8 mouse cellular contexts compared by ENCODE assay signal in genomic region chr15:99772277-99772880, GRCm38 (mm10). TPM values are rescaled to one million over a fixed set of nuclear protein-coding genes. Genes with fewer than 3 reads are reported as not detected.
DNase-seq lines count a peak whose midpoint lies in the region; ATAC-seq and TF ChIP-seq lines count a peak whose summit lies in the region.

No protein-coding gene starts in this region.

- peak; percentile 94 for DNase-seq in NIH3T3 (ENCODE audit: low read depth)
- DNase-seq in cerebellum, postnatal 10 days = peak; percentile 83 to 91
- DNase-seq in frontal cortex, adult 2 months (ENCODE audit: extremely low spot score in 1 of 2, low spot score in 1 of 2) = peak; percentile 50 to 79
- peak; percentile 83 for DNase-seq in hindbrain, embryonic 11.5 days (ENCODE audit: low spot score)
- DNase-seq in layer of hippocampus, postnatal 10 days (ENCODE audit: low spot score in 2 of 2) = peak; percentile 79 to 84
- peak; percentile 96 for DNase-seq in lung, postnatal 0 days (ENCODE audit: low spot score)
- peak; percentile 70 for DNase-seq in ovary, postnatal 10 days (ENCODE audit: low spot score)
- DNase-seq in thymus, postnatal 0 days (ENCODE audit: low spot score) = peak; percentile 81

- H3K4me2 ChIP-seq in hindbrain, embryonic 11.5 days (replicated peaks; ENCODE audit: low read depth, low read length) = peak overlapping the region; percentile 92
- H3K4me2 ChIP-seq in lung, postnatal 0 days (replicated peaks; ENCODE audit: low read depth, low read length) = peak overlapping the region; percentile 85

- H3K4me1 ChIP-seq in hindbrain, embryonic 11.5 days (replicated peaks; ENCODE audit: control insufficient read depth, insufficient read depth, low read length) = no peaks in the 10 kb centered on the region; the same call in 1 of the 2 replicates
- no peaks in the 10 kb centered on the region for H3K4me1 ChIP-seq in lung, postnatal 0 days (ENCODE audit: insufficient read depth, low read depth, low read length)

- peak; percentile 89 for ATAC-seq in hindbrain, embryonic 11.5 days (ENCODE audit: low FRiP score)
- ATAC-seq in lung, postnatal 0 days = peak; percentile 97

- H3K9ac ChIP-seq in hindbrain, embryonic 11.5 days (ENCODE audit: low read depth, low read length) = peak overlapping the region; percentile 91
- H3K9ac ChIP-seq in lung, postnatal 0 days (replicated peaks; ENCODE audit: low read depth) = peak overlapping the region; percentile 72

- H3K27me3 ChIP-seq in hindbrain, embryonic 11.5 days (ENCODE audit: control insufficient read depth, insufficient read depth, low read length) = no peaks in the 10 kb centered on the region
- no peaks in the 10 kb centered on the region for H3K27me3 ChIP-seq in lung, postnatal 0 days (replicated peaks; ENCODE audit: insufficient read depth, low read length)

- peak; percentile 40 for TF ChIP-seq CTCF in lung, postnatal 0 days (IDR thresholded peaks at IDR 0.05)

- no peak for TF ChIP-seq EP300 in lung, postnatal 0 days (IDR thresholded peaks at IDR 0.05)

- H3K9me3 ChIP-seq in hindbrain, embryonic 11.5 days (ENCODE audit: control insufficient read depth, low read length) = no peaks in the 10 kb centered on the region
- no peaks in the 10 kb centered on the region for H3K9me3 ChIP-seq in lung, postnatal 0 days (ENCODE audit: low read length)

- peak overlapping the region; percentile 92 for H3K27ac ChIP-seq in hindbrain, embryonic 11.5 days (ENCODE audit: low read depth, low read length)
- H3K27ac ChIP-seq in lung, postnatal 0 days (ENCODE audit: low read length) = peak overlapping the region; percentile 90

- WGBS in hindbrain, embryonic 11.5 days = under 1% methylated on average over 27 of the region's 41 CpGs
- WGBS in lung, postnatal 0 days = 3% methylated on average over 26 of the region's 41 CpGs

- H3K36me3 ChIP-seq in hindbrain, embryonic 11.5 days (ENCODE audit: control insufficient read depth, insufficient read depth, low read length) = no peaks in the 10 kb centered on the region
- H3K36me3 ChIP-seq in lung, postnatal 0 days (ENCODE audit: insufficient read depth, low read length) = no peaks in the 10 kb centered on the region

- H3K4me3 ChIP-seq in hindbrain, embryonic 11.5 days (ENCODE audit: low read depth, low read length) = peak overlapping the region; percentile 67
- H3K4me3 ChIP-seq in lung, postnatal 0 days (ENCODE audit: low read depth, low read length) = peak overlapping the region; percentile 85

RNA-seq across cellular contexts. Expression of gene Cers5, which starts 0.3 kb away (rescaled TPM):
- polyA plus RNA-seq in frontal cortex, adult 2 months (2012; rRNA removed) = 45.7 and 48.0 TPM in 2 replicates
- polyA plus RNA-seq in hindbrain, embryonic 11.5 days (2014; fragmentation: Nextera tagmentation; extraction: Ambion mirVana) = 61.6 and 66.6 TPM in 2 replicates
- 10 to 100 TPM; 39.0 to 44.3 TPM for total RNA-seq in layer of hippocampus, postnatal 10 days (2021)
- 67.1 and 71.5 TPM in 2 replicates for polyA plus RNA-seq in lung, postnatal 0 days (2015; fragmentation: Nextera tagmentation; extraction: Ambion mirVana)
- polyA plus RNA-seq in thymus, postnatal 0 days (2015; fragmentation: Nextera tagmentation; extraction: Ambion mirVana) = 42.2 and 48.4 TPM in 2 replicates

RNA-seq across cellular contexts. Expression of gene Cox14, which starts 47.0 kb away (rescaled TPM):
- 218 and 238 TPM in 2 replicates for polyA plus RNA-seq in frontal cortex, adult 2 months (2012; rRNA removed)
- 148 and 163 TPM in 2 replicates for polyA plus RNA-seq in hindbrain, embryonic 11.5 days (2014; fragmentation: Nextera tagmentation; extraction: Ambion mirVana)
- total RNA-seq in layer of hippocampus, postnatal 10 days (2021) = 100 to 1,000 TPM in 1 of 2 experiments, 10 to 100 TPM in 1; 97.4 to 107 TPM
- 197 and 206 TPM in 2 replicates for polyA plus RNA-seq in lung, postnatal 0 days (2015; fragmentation: Nextera tagmentation; extraction: Ambion mirVana)
- polyA plus RNA-seq in thymus, postnatal 0 days (2015; fragmentation: Nextera tagmentation; extraction: Ambion mirVana) = 241 and 259 TPM in 2 replicates

RNA-seq across cellular contexts. Expression of gene Gpd1, which starts 55.1 kb away (rescaled TPM):
- polyA plus RNA-seq in frontal cortex, adult 2 months (2012; rRNA removed) = 52.2 and 56.5 TPM in 2 replicates
- polyA plus RNA-seq in hindbrain, embryonic 11.5 days (2014; fragmentation: Nextera tagmentation; extraction: Ambion mirVana) = 0.25 and 0.36 TPM in 2 replicates
- total RNA-seq in layer of hippocampus, postnatal 10 days (2021) = 10 to 100 TPM; 35.3 to 39.3 TPM
- polyA plus RNA-seq in lung, postnatal 0 days (2015; fragmentation: Nextera tagmentation; extraction: Ambion mirVana) = 10.0 and 13.2 TPM in 2 replicates
- polyA plus RNA-seq in thymus, postnatal 0 days (2015; fragmentation: Nextera tagmentation; extraction: Ambion mirVana) = 0.30 and 1.8 TPM in 2 replicates

Comparison
In these comparisons a context has a peak if more than half of its experiments do, and no peak if none do; other contexts are left out.
1. Peak in every context shown above with its lines: DNase-seq, ATAC-seq, H3K4me3 ChIP-seq and H3K27ac ChIP-seq.